Mouse (Mus musculus) neural tube, embryonic 14.5 days (tissue): ENCODE measurements around the gene Cadm4. TPM values are rescaled to one million over a fixed set of nuclear protein-coding genes. Genes with fewer than 3 reads are reported as not detected.
"Not testable (repeated sequence)": the region's sequence is repeated elsewhere in the genome, so short reads cannot be mapped to it uniquely, and the experiment has no call there.

Source experiments
- ATAC-seq: fragments of 200-750 bp; cut with Nextera tagmentation; 2 replicates; pipeline ENCODE4 v1.8.0; 2017; ENCODE audit warnings: low read depth, mild to moderate bottlenecking, moderate TSS enrichment, moderate library complexity
- H3K27ac ChIP-seq: fragments of 300-500 bp; sonication (generic); 2 replicates; pipeline ENCODE4 v1.5.1; 2014; ENCODE audit warnings: low read depth, mild to moderate bottlenecking, control low read depth, low read length, moderate library complexity, mixed read lengths
- H3K27me3 ChIP-seq: fragments of 300-500 bp; sonication (generic); 2 replicates; pipeline ENCODE4 v1.6.1; 2014; ENCODE audit warnings: low read length; ENCODE audit not compliant: control insufficient read depth, insufficient read depth
- H3K36me3 ChIP-seq: fragments of 300-500 bp; sonication (generic); 2 replicates; pipeline ENCODE4 v1.6.1; 2014; ENCODE audit warnings: low read length, mixed read lengths; ENCODE audit not compliant: control insufficient read depth, insufficient read depth
- H3K4me1 ChIP-seq: fragments of 300-500 bp; sonication (generic); 2 replicates; pipeline ENCODE4 v1.6.1; 2014; ENCODE audit warnings: low read length; ENCODE audit not compliant: control insufficient read depth, insufficient read depth
- H3K4me2 ChIP-seq: fragments of 300-500 bp; sonication (generic); 2 replicates; pipeline ENCODE4 v1.6.1; 2014; ENCODE audit warnings: mild to moderate bottlenecking, low read depth, low read length, control low read depth
- H3K4me3 ChIP-seq: fragments of 300-500 bp; sonication (generic); 2 replicates; pipeline ENCODE4 v1.5.1; 2014; ENCODE audit warnings: low read depth, low read length, control low read depth, mixed read lengths
- H3K9ac ChIP-seq: fragments of 300-500 bp; sonication (generic); replicated peaks from 2 replicates; pipeline ENCODE4 v1.6.1; 2014; ENCODE audit warnings: low read depth, mild to moderate bottlenecking, control low read depth, low read length, mixed read lengths
- H3K9me3 ChIP-seq: fragments of 300-500 bp; sonication (generic); 2 replicates; pipeline ENCODE4 v1.6.1; 2016; ENCODE audit warnings: low read length; ENCODE audit not compliant: control insufficient read depth
- WGBS: fragments of 180-500 bp; shearing (Covaris S2); extraction: QIAGEN DNeasy Blood & Tissue Kit; methylation state at CpG from one replicate; pipeline ENCODE4 v1.1.7; 2014; 5-methylcytosine and 5-hydroxymethylcytosine counted together
- polyA plus RNA-seq: library from polyadenylated mRNA; unstranded; fragments of >200 nt; fragmentation: Nextera tagmentation; extraction: Ambion mirVana; gene quantifications from 2 replicates; pipeline ENCODE4 v1.2.1, GENCODE M21; 2014

The Cadm4 gene
- polyA plus RNA-seq, 1 experiment from 2014 or later, result 22.6 TPM

- ATAC-seq, result no peak
- no peaks in the 10 kb centered on the region for H3K27me3 ChIP-seq
- H3K9ac ChIP-seq, result no peak overlapping the region
- 58% methylated on average over 3 of the region's 3 CpGs for WGBS
- no peaks in the 10 kb centered on the region for H3K4me1 ChIP-seq
- no peaks in the 10 kb centered on the region for H3K9me3 ChIP-seq
- H3K27ac ChIP-seq, result no peak overlapping the region
- no peak overlapping the region for H3K4me2 ChIP-seq
- H3K36me3 ChIP-seq, result peaks cover 27% of the 10 kb centered on the region
- no peak overlapping the region for H3K4me3 ChIP-seq
These were observed 37.3 kb downstream of the Cadm4 start for GRCm38 (mm10) chr7:24519130-24519529.

DNA sequence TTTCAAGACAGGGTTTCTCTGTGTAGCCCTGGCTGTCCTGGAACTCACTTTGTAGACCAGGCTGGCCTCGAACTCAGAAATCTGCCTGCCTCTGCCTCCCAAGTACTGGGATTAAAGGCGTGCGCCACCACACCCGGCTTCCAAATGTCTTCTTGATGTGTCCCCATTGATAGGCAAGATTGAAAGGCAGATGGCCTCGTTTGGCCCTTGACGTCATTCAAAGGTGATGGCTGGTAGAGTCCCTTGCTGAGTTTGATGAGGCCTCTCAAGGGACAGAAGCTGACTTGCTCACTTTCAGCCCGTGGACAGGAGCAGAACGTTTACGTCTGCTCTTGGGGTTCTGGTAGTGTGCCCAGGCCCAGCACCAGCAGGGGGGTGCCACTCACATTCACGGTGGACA is 38.2 kb downstream of the Cadm4 start:
- WGBS, result 87% methylated on average over 9 of the region's 10 CpGs
- H3K4me2 ChIP-seq, H3K27ac ChIP-seq, H3K4me3 ChIP-seq, ATAC-seq, H3K9me3 ChIP-seq, H3K9ac ChIP-seq, H3K4me1 ChIP-seq, H3K27me3 ChIP-seq: not testable (repeated sequence)
- H3K36me3 ChIP-seq, result peaks cover 18% of the 10 kb centered on the region

- Histone ChIP-seq H3K4me2 (no peak overlapping the region), H3K4me1 (no peaks in the 10 kb centered on the region), H3K27me3 (no peaks in the 10 kb centered on the region), H3K36me3 (no peaks in the 10 kb centered on the region), H3K9ac (no peak overlapping the region), H3K9me3 (no peaks in the 10 kb centered on the region), H3K4me3 (no peak overlapping the region), H3K27ac (no peak overlapping the region)
- ATAC-seq, result no peak
- WGBS, result 62% methylated on average over 5 of the region's 5 CpGs
These were observed 41.0 kb downstream of the Cadm4 start for GRCm38 (mm10) chr7:24522805-24523204.

DNA sequence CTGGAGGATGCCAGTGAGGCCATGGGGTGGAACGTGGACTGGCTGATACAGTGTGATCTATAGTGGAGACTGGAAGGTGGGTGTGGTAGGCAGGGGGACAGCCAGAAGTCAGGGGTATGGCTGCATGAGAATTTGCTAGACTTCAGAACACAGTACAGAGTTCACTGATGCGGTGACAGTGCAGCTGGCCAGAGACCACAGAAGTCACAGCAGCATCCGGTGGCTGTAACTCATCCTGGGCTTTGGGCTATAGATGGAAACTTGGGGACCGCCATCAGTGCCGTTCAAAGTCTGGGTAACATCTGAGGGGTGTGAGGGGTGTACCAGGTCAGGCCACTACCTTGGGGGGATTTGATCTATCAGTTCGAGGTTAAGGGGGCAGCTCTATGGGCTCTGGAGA is 41.9 kb downstream of the Cadm4 start:
- Histone ChIP-seq H3K9me3 (no peaks in the 10 kb centered on the region), H3K27ac (no peak overlapping the region), H3K9ac (no peak overlapping the region), H3K36me3 (no peaks in the 10 kb centered on the region), H3K4me2 (no peak overlapping the region), H3K4me1 (no peaks in the 10 kb centered on the region), H3K4me3 (no peak overlapping the region), H3K27me3 (no peaks in the 10 kb centered on the region)
- ATAC-seq, result no peak
- WGBS, result 90% methylated on average over 6 of the region's 6 CpGs

- no peaks in the 10 kb centered on the region for H3K9me3 ChIP-seq
- H3K36me3 ChIP-seq, result no peaks in the 10 kb centered on the region
- ATAC-seq, result no peak
- H3K4me2 ChIP-seq, result no peak overlapping the region
- no peak overlapping the region for H3K27ac ChIP-seq
- H3K27me3 ChIP-seq, result no peaks in the 10 kb centered on the region
- H3K9ac ChIP-seq, result no peak overlapping the region
- peaks cover 9% of the 10 kb centered on the region for H3K4me1 ChIP-seq
- WGBS, result 86% methylated on average over 6 of the region's 6 CpGs
- H3K4me3 ChIP-seq, result no peak overlapping the region
These were observed 43.2 kb downstream of the Cadm4 start for GRCm38 (mm10) chr7:24524978-24525377.

DNA sequence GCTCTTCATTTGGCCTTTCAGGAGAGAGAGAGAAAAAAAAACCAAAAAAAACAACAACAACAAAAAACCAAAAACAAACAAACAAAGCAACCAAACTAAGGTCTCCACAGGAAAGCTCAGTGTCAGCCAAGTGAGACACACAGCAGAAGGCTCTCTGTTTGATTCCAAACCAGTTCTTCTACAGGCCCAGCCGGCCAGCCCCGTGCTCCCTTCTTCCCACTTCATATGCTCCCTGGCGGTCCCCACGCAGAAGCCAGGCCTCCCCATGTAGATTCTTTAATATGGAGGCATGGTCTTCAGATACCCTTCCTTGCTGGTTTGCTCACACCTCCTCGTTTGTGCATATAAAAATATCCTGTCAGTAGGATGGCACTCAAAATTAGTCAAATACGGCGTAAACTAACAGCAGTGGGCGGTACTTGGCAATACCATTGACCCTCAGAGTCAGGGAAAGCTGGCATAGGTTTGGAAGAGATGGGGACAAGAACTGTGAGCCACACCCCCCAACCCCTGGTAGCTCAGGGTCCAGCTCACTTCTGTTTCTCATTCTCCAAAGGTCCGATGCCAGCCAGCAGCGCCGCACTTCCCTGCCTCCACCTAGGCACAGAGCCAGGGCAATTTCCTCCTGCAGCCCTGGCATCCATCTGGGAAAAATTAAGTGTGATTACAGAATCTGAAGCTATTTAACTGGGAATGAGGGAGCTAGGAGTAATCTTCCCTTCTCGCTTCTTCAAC is 44.0 kb downstream of the Cadm4 start:
- 88% methylated on average over 12 of the region's 12 CpGs for WGBS

GRCm38 (mm10) chr7:24528861-24529260 is 47.0 kb downstream of the Cadm4 start:
- Histone ChIP-seq H3K9me3 (no peaks in the 10 kb centered on the region), H3K4me3 (no peak overlapping the region), H3K27ac (no peak overlapping the region), H3K36me3 (peaks cover 7% of the 10 kb centered on the region), H3K4me1 (peaks cover 24% of the 10 kb centered on the region), H3K9ac (no peak overlapping the region), H3K27me3 (no peaks in the 10 kb centered on the region), H3K4me2 (no peak overlapping the region)
- no peak for ATAC-seq
- 94% methylated on average over 11 of the region's 11 CpGs for WGBS

More for the DNA sequence above, 44.0 kb downstream of the Cadm4 start:
- H3K9ac ChIP-seq, result no peak overlapping the region
- no peaks in the 10 kb centered on the region for H3K36me3 ChIP-seq
- H3K4me2 ChIP-seq, result no peak overlapping the region
- H3K27ac ChIP-seq, result peak overlapping the region; percentile 57; the same call in 1 of the 2 replicates
- ATAC-seq, result no peak
- no peak overlapping the region for H3K4me3 ChIP-seq
- peaks cover 9% of the 10 kb centered on the region for H3K4me1 ChIP-seq
- no peaks in the 10 kb centered on the region for H3K9me3 ChIP-seq
- no peaks in the 10 kb centered on the region for H3K27me3 ChIP-seq

DNA sequence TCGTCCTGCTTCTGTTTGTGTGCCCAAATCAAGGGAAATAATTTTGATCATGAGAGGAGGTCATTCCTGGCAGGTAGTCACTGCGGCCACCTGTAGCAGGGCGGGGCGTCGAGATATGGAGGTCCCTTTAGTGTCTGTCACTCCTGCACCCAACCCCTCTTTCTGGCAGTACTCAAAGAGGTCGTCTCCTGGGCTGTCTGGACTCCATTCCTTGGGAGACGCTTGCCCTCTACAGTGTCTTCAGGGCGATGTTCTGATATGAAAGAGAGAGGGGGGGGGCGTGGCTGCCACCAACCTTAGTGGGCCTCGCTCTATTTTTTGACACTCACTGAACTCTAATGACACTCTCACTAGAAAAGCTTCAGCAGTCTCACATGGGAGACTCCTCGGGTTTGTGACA is 47.8 kb downstream of the Cadm4 start:
- 66% methylated on average over 11 of the region's 11 CpGs for WGBS
- no peak for ATAC-seq
- Histone ChIP-seq H3K4me3 (peak overlapping the region; percentile 72), H3K4me2 (peak overlapping the region; percentile 63), H3K4me1 (peaks cover 29% of the 10 kb centered on the region), H3K9ac (peak overlapping the region; percentile 72), H3K27ac (peak overlapping the region; percentile 90; the same call in 1 of the 2 replicates), H3K27me3 (no peaks in the 10 kb centered on the region), H3K36me3 (peaks cover 9% of the 10 kb centered on the region), H3K9me3 (no peaks in the 10 kb centered on the region)

- ATAC-seq, result peak; percentile 95
- Histone ChIP-seq H3K27me3 (no peaks in the 10 kb centered on the region), H3K4me1 (peaks cover 33% of the 10 kb centered on the region), H3K36me3 (peaks cover 9% of the 10 kb centered on the region), H3K9ac (peak within 1 kb of the TSS; percentile 96), H3K4me3 (peak within 1 kb of the TSS; percentile 72), H3K4me2 (peak within 1 kb of the TSS; percentile 96), H3K27ac (peak within 1 kb of the TSS; percentile 90), H3K9me3 (no peaks in the 10 kb centered on the region)
- under 1% methylated on average over 44 of the region's 44 CpGs for WGBS
These were observed 48.5 kb downstream of the Cadm4 start, which contains the start of gene Irgq for GRCm38 (mm10) chr7:24530062-24530931. Gene Irgq (plus strand): TSS chr7:24530689.
